Mouse (Mus musculus) macrophage (primary cell): Measurements from ENCODE around the gene Acp1. TPM values are rescaled to one million over a fixed set of nuclear protein-coding genes. Genes with fewer than 3 reads are reported as not detected.

Source experiments
- H3K27ac ChIP-seq: fragments of 350-480 bp; formaldehyde crosslinking; 2 replicates; pipeline ENCODE4 v1.9.0; 2021
- H3K36me3 ChIP-seq: fragments of 350-480 bp; formaldehyde crosslinking; 2 replicates; pipeline ENCODE4 v1.9.0; 2021; ENCODE audit errors: inconsistent target
- H3K4me3 ChIP-seq: fragments of 350-480 bp; formaldehyde crosslinking; 2 replicates; pipeline ENCODE4 v1.9.0; 2021; ENCODE audit errors: inconsistent target
- H3K79me2 ChIP-seq: fragments of 350-480 bp; formaldehyde crosslinking; 2 replicates; pipeline ENCODE4 v1.9.0; 2021; ENCODE audit errors: inconsistent target
- WGBS: methylation state at CpG from one replicate; pipeline ENCODE4 v1.1.7; 2026; ENCODE audit warnings: inconsistent platforms; ENCODE audit not compliant: missing documents; 5-methylcytosine and 5-hydroxymethylcytosine counted together
- polyA plus RNA-seq: library from polyadenylated mRNA; stranded (reverse); fragments of 250-400 nt; gene quantifications from 3 replicates; pipeline ENCODE4 v1.2.4, GENCODE M21; 2018; ENCODE audit warnings: inconsistent platforms

Gene Acp1
- polyA plus RNA-seq, 1 experiment from 2014 or later, result 32.9 TPM

DNA sequence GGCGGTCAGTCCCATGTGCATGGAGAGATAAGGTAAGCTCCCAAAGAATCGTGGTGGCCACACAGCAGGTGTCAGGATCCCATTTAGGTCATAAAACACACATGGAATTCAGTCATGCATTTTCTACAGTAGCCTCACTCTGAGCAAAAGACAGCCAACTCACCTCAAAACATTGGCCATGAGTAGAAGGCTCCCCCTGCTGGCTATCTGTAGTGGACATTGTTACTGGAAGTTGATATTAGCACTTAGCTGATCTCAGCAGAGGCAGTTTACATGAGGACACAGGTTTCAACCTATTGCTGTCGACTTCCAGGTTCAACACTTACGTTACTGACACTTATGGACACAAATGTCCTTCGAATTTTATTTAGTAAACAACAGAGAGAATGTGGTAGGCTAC lies 21.3 kb downstream of the Acp1 start:
- WGBS, result 49% methylated on average over 5 of the region's 5 CpGs
- no peak overlapping the region for H3K4me3 ChIP-seq
- no peaks in the 10 kb centered on the region for H3K36me3 ChIP-seq
- H3K79me2 ChIP-seq, result no peaks in the 10 kb centered on the region
- H3K27ac ChIP-seq, result no peak overlapping the region

GRCm38 (mm10) chr12:30888003-30888402 lies 23.4 kb downstream of the Acp1 start:
- Histone ChIP-seq H3K27ac (no peak overlapping the region), H3K79me2 (no peaks in the 10 kb centered on the region), H3K36me3 (no peaks in the 10 kb centered on the region), H3K4me3 (no peak overlapping the region)
- WGBS, result 92% methylated on average over 4 of the region's 4 CpGs

DNA sequence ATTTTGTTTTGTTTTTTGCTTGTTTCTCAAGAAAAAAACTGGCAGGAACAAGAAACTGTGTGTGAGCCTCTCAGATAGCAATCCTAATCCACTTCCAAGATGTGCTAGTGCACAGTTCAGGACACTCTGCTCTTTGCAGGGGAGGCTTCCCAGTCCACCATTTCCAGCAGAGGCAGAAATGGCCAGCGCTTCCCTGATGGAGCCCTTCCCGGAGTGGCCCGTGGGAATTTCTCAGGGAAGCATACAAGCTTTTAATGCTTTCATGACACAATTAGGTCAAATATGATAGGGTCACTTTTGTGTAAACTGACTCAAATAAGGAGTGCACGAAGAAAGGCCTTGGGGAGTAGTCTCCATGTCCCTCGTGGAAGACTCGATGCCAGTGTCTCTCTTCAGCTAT lies 25.5 kb downstream of the Acp1 start:
- Histone ChIP-seq H3K4me3 (no peak overlapping the region), H3K27ac (no peak overlapping the region), H3K36me3 (no peaks in the 10 kb centered on the region), H3K79me2 (no peaks in the 10 kb centered on the region)
- 92% methylated on average over 6 of the region's 6 CpGs for WGBS

GRCm38 (mm10) chr12:30884622-30885230 lies 26.7 kb downstream of the Acp1 start:
- H3K27ac ChIP-seq, result no peak overlapping the region
- H3K79me2 ChIP-seq, result no peaks in the 10 kb centered on the region
- H3K36me3 ChIP-seq, result no peaks in the 10 kb centered on the region
- 13% methylated on average over 37 of the region's 39 CpGs for WGBS
- H3K4me3 ChIP-seq, result no peak overlapping the region

- H3K4me3 ChIP-seq, result no peak within 1 kb of the TSS
- no peaks in the 10 kb centered on the region for H3K36me3 ChIP-seq
- 2% methylated on average over 56 of the region's 58 CpGs for WGBS
- H3K27ac ChIP-seq, result no peak within 1 kb of the TSS
- no peaks in the 10 kb centered on the region for H3K79me2 ChIP-seq
Observed at GRCm38 (mm10) chr12:30883986-30884621, 27.3 kb downstream of the Acp1 start, which contains the start of gene Alkal2. Gene Alkal2, plus strand, starts transcription at chr12:30884322.

DNA sequence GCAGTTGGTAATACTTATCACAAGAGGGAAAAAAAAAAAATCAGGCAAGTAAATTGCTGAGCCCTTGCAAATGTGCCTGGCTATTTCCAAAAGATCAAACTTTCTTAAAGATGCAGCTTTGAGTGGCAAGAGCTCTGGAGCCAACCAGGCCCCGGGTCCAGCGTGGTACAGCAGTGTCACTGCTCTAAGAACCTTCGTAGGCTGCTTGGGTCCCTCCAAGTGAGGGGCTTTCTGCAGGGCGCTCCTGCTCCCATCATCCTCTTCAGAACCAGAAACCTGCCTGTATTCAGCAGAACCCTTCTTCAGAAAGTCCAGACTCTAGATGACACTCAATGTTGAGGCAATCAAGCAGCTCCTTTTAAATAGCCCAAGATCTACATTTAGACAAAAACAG lies 27.8 kb downstream of the Acp1 start:
- Histone ChIP-seq H3K4me3 (no peak overlapping the region), H3K36me3 (no peaks in the 10 kb centered on the region), H3K27ac (no peak overlapping the region), H3K79me2 (no peaks in the 10 kb centered on the region)
- 24% methylated on average over 4 of the region's 4 CpGs for WGBS

GRCm38 (mm10) chr12:30879447-30879846 lies 31.9 kb downstream of the Acp1 start:
- no peaks in the 10 kb centered on the region for H3K36me3 ChIP-seq
- no peak overlapping the region for H3K4me3 ChIP-seq
- no peak overlapping the region for H3K27ac ChIP-seq
- H3K79me2 ChIP-seq, result no peaks in the 10 kb centered on the region
- WGBS, result 76% methylated on average over 6 of the region's 6 CpGs

DNA sequence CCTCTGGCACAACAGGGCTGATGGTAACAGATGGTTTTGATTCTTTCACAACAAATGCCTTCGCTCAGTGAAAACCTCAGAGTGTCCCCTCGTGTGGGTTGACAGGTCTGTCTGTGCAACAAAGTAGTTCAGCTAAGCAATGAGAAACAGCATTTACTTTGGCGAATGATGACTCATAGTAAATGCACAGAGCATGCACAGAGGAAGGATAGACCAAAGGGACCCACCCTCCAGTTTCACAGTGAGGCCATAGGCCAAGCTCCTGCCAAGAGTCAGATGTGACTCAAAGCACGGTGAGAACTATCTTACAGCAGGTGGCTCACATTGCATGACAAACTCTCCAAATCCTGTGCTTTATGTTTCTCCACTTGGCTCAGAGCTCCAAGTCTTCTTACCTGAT lies 45.6 kb downstream of the Acp1 start:
- Histone ChIP-seq H3K36me3 (no peaks in the 10 kb centered on the region), H3K4me3 (no peak overlapping the region), H3K79me2 (no peaks in the 10 kb centered on the region), H3K27ac (no peak overlapping the region)
- WGBS, result 85% methylated on average over 4 of the region's 4 CpGs

DNA sequence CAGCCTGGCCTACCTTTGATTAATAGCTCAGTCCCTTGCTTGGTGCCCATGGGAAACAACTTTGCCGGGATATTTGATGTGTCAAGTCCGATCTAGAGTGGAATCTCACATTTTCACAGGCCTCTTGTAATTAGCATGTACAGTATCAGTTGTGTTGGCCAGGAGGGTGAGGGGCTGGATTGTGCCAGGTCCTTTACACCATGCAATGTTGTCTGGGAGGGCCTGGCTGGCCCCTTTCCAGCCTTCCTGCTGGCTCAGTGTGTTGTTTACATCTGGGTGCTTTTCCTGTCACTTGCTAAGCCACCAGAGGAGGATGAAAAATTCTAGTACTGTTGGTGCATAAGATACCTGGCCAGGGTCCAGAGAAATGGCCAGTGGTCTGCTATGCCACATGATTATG lies 47.0 kb downstream of the Acp1 start:
- H3K36me3 ChIP-seq, result no peaks in the 10 kb centered on the region
- WGBS, result 88% methylated on average over 2 of the region's 2 CpGs
- no peak overlapping the region for H3K4me3 ChIP-seq
- no peak overlapping the region for H3K27ac ChIP-seq
- H3K79me2 ChIP-seq, result no peaks in the 10 kb centered on the region

DNA sequence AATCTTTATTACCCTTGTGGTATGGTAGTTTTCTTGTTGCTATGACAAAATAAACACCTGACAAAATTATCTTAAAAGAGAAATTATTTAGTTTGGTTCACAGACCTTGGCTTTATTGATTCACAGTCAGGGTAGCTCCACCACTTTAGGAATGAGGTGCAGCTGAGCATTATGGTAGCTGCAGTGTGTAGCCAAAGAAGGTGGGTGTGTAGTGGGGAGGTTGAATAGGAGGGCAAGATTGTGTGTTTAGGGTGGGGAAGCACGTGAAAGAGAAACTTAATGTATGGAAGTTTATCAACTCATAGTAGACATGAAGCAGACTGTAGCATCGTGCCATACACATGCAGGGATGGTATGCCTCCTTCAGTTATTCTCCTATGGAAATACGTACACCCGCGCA lies 55.2 kb downstream of the Acp1 start:
- no peaks in the 10 kb centered on the region for H3K36me3 ChIP-seq
- H3K4me3 ChIP-seq, result no peak overlapping the region
- H3K27ac ChIP-seq, result no peak overlapping the region
- no peaks in the 10 kb centered on the region for H3K79me2 ChIP-seq
- WGBS, result 90% methylated on average over 5 of the region's 5 CpGs

GRCm38 (mm10) chr12:30855442-30856159 lies 55.8 kb downstream of the Acp1 start:
- H3K79me2 ChIP-seq, result no peaks in the 10 kb centered on the region
- WGBS, result 79% methylated on average over 6 of the region's 6 CpGs
- no peak overlapping the region for H3K4me3 ChIP-seq
- no peaks in the 10 kb centered on the region for H3K36me3 ChIP-seq
- no peak overlapping the region for H3K27ac ChIP-seq

DNA sequence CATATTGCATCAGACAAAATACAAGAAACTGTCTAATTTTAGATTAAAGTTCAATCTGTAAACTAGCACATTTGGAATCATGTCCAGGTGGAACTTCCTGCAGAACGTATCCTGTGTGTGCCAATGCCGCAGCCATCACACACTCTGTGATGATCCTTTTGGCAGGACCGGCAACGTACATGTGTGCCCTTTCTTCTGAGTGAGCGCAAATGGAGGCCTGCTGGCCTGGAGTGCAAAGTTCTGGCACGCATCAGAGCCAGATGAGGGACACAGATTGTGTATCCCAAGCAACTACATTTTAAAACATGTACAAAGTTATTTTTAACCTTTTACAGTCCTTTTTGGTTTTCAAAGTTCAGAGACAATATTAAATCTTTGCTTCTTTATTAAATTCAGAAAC lies 59.5 kb downstream of the Acp1 start:
- no peak overlapping the region for H3K4me3 ChIP-seq
- no peaks in the 10 kb centered on the region for H3K79me2 ChIP-seq
- 88% methylated on average over 6 of the region's 6 CpGs for WGBS
- no peak overlapping the region for H3K27ac ChIP-seq
- no peaks in the 10 kb centered on the region for H3K36me3 ChIP-seq

GRCm38 (mm10) chr12:30850902-30851301 lies 60.5 kb downstream of the Acp1 start:
- Histone ChIP-seq H3K27ac (no peak overlapping the region), H3K36me3 (no peaks in the 10 kb centered on the region), H3K4me3 (no peak overlapping the region), H3K79me2 (no peaks in the 10 kb centered on the region)
- WGBS, result 78% methylated on average over 2 of the region's 2 CpGs

DNA sequence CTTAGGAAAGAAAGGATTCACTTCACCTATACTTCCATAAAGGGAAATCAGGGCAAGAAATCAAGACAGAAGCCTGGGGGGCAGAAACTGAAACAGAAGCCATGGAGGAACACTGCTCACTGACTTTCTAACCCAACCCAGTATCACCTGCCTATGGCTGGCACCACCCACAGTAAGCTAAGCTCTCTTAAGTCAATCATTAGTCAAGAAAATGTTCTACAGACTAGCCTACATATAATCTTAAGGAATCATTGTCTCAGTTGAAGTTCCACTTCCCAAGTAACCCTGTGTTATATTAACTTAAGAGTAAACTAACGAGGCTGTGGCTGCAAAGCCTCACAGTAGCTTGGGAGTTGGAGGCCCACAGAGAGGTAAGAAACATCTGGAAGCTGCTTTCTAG lies 62.9 kb downstream of the Acp1 start:
- Histone ChIP-seq H3K27ac (no peak overlapping the region), H3K36me3 (no peaks in the 10 kb centered on the region), H3K79me2 (no peaks in the 10 kb centered on the region), H3K4me3 (no peak overlapping the region)
- 73% methylated on average over 1 of the region's 1 CpGs for WGBS
